Mouse (Mus musculus): Measurements from ENCODE around the gene Chat.

- TF ChIP-seq CTCF (IDR thresholded peaks at IDR 0.05; ENCODE audit: control insufficient read depth, insufficient read depth, insufficient read length) (no peak), MYOG (IDR thresholded peaks at IDR 0.05; ENCODE audit: control insufficient read depth, extremely low read depth, insufficient read length) (no peak), MAX (IDR thresholded peaks at IDR 0.05) (no peak), USF1 (IDR thresholded peaks at IDR 0.05; ENCODE audit: low read depth) (no peak)
Observed at GRCm38 (mm10) chr14:32388196-32388595, 77.6 kb downstream of the Chat start, which contains the start of gene 1700024G13Rik.
